Mouse (Mus musculus) neural tube, embryonic 11.5 days (tissue): Measurements from ENCODE around the gene Ddx31. TPM values are rescaled to one million over a fixed set of nuclear protein-coding genes. Genes with fewer than 3 reads are reported as not detected.
A peak's percentile ranks its signal among the peaks of the same experiment; 100 is the strongest.

ENCODE experiments used
- ATAC-seq: fragments of 200-750 bp; cut with Nextera tagmentation; 2 replicates; pipeline ENCODE4 v1.8.0; 2017; ENCODE audit warnings: moderate number of reproducible peaks, mild to moderate bottlenecking, moderate TSS enrichment, moderate library complexity; ENCODE audit not compliant: insufficient read depth, low FRiP score, low TSS enrichment
- DNase-seq: peaks from one replicate; pipeline ENCODE4 v3.0.0-alpha.2; 2015; ENCODE audit warnings: low spot score
- H3K27ac ChIP-seq: fragments of 300-500 bp; sonication (generic); 2 replicates; pipeline ENCODE4 v1.5.1; 2014; ENCODE audit warnings: low read depth, mild to moderate bottlenecking, low read length
- H3K27me3 ChIP-seq: fragments of 300-500 bp; sonication (generic); 2 replicates; pipeline ENCODE4 v1.6.1; 2014; ENCODE audit warnings: mild to moderate bottlenecking, low read length, mixed read lengths; ENCODE audit not compliant: control insufficient read depth, insufficient read depth
- H3K36me3 ChIP-seq: fragments of 300-500 bp; sonication (generic); 2 replicates; pipeline ENCODE4 v1.6.1; 2014; ENCODE audit warnings: mild to moderate bottlenecking, low read length, moderate library complexity, mixed read lengths; ENCODE audit not compliant: control insufficient read depth, insufficient read depth
- H3K4me1 ChIP-seq: fragments of 300-500 bp; sonication (generic); 2 replicates; pipeline ENCODE4 v1.6.1; 2014; ENCODE audit warnings: low read length, mixed read lengths; ENCODE audit not compliant: control insufficient read depth, insufficient read depth
- H3K4me2 ChIP-seq: fragments of 300-500 bp; sonication (generic); 2 replicates; pipeline ENCODE4 v1.6.1; 2014; ENCODE audit warnings: low read depth, mild to moderate bottlenecking, moderate library complexity
- H3K4me3 ChIP-seq: fragments of 300-500 bp; sonication (generic); 2 replicates; pipeline ENCODE4 v1.5.1; 2014; ENCODE audit warnings: low read depth, low read length
- H3K9ac ChIP-seq: fragments of 300-500 bp; sonication (generic); 2 replicates; pipeline ENCODE4 v1.6.1; 2014; ENCODE audit warnings: mild to moderate bottlenecking, low read length
- H3K9me3 ChIP-seq: fragments of 300-500 bp; sonication (generic); 2 replicates; pipeline ENCODE4 v1.6.1; 2016; ENCODE audit warnings: low read length; ENCODE audit not compliant: control insufficient read depth
- WGBS: fragments of 180-500 bp; shearing (Covaris S2); extraction: QIAGEN DNeasy Blood & Tissue Kit; methylation state at CpG from one replicate; pipeline ENCODE4 v1.1.7; 2014; 5-methylcytosine and 5-hydroxymethylcytosine counted together
- polyA plus RNA-seq: library from polyadenylated mRNA; unstranded; fragments of >200 nt; fragmentation: Nextera tagmentation; extraction: Ambion mirVana; gene quantifications from 2 replicates; pipeline ENCODE4 v1.2.1, GENCODE M21; 2014

Ddx31 gene
- polyA plus RNA-seq, 1 experiment from 2014 or later: 20.5 TPM

- peak overlapping the region; percentile 22 for H3K4me2 ChIP-seq
Observed at GRCm38 (mm10) chr2:28912039-28912700, 72.0 kb downstream of the Ddx31 start.

DNA sequence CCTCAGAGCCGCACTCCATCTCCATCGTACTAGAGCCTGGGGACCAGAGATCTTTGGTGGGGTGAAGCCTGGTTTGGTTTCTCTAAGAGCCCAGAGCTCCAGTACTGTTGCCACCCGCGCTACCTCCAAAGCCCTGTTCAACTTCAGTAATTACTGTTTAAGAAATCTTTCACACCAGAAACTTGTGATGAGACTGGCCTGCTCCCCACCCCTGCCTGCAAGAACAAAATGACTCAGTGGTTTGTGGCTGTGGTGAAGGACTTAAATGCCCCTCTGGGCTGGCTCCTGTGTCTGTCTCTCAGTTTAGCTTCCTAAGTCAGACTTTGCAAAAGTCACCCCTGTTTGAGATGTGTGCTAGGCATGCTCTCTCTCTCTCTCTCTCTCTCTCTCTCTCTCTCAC lies 72.8 kb downstream of the Ddx31 start:
- Histone ChIP-seq H3K27me3 (peaks cover 99% of the 10 kb centered on the region), H3K9me3 (no peaks in the 10 kb centered on the region), H3K9ac (no peak overlapping the region), H3K4me3 (peak overlapping the region; percentile 23; the same call in 1 of the 2 replicates), H3K36me3 (no peaks in the 10 kb centered on the region), H3K27ac (no peak overlapping the region), H3K4me2 (no peak overlapping the region; the same call in 1 of the 2 replicates), H3K4me1 (peaks cover 27% of the 10 kb centered on the region)
- WGBS: 0% methylated on average over 4 of the region's 4 CpGs
- peak; percentile 34 for DNase-seq
- ATAC-seq: no peak

More at GRCm38 (mm10) chr2:28912039-28912700, 72.0 kb downstream of the Ddx31 start:
- Histone ChIP-seq H3K4me1 (peaks cover 26% of the 10 kb centered on the region), H3K27ac (no peak overlapping the region), H3K9ac (no peak overlapping the region; the same call in 1 of the 2 replicates), H3K36me3 (no peaks in the 10 kb centered on the region), H3K9me3 (no peaks in the 10 kb centered on the region), H3K4me3 (peak overlapping the region; percentile 23), H3K27me3 (peaks cover 98% of the 10 kb centered on the region)
- DNase-seq (peak; percentile 52), ATAC-seq (no peak)
- WGBS: under 1% methylated on average over 33 of the region's 33 CpGs

- Histone ChIP-seq H3K27me3 (peaks cover 98% of the 10 kb centered on the region), H3K4me1 (peaks cover 15% of the 10 kb centered on the region), H3K9ac (no peak overlapping the region), H3K9me3 (no peaks in the 10 kb centered on the region), H3K27ac (no peak overlapping the region), H3K4me3 (peak overlapping the region; percentile 13), H3K36me3 (no peaks in the 10 kb centered on the region), H3K4me2 (no peak overlapping the region)
- no peak for DNase-seq
- no peak for ATAC-seq
- WGBS: 6% methylated on average over 2 of the region's 2 CpGs
Observed at GRCm38 (mm10) chr2:28914121-28914520, 73.9 kb downstream of the Ddx31 start.

GRCm38 (mm10) chr2:28915104-28915738 lies 75.0 kb downstream of the Ddx31 start:
- Histone ChIP-seq H3K4me2 (no peak overlapping the region), H3K27me3 (peaks cover 94% of the 10 kb centered on the region), H3K27ac (no peak overlapping the region), H3K4me3 (peak overlapping the region; percentile 26), H3K9ac (no peak overlapping the region), H3K4me1 (peaks cover 11% of the 10 kb centered on the region), H3K36me3 (no peaks in the 10 kb centered on the region), H3K9me3 (no peaks in the 10 kb centered on the region)
- DNase-seq: no peak
- 1% methylated on average over 22 of the region's 22 CpGs for WGBS
- no peak for ATAC-seq

DNA sequence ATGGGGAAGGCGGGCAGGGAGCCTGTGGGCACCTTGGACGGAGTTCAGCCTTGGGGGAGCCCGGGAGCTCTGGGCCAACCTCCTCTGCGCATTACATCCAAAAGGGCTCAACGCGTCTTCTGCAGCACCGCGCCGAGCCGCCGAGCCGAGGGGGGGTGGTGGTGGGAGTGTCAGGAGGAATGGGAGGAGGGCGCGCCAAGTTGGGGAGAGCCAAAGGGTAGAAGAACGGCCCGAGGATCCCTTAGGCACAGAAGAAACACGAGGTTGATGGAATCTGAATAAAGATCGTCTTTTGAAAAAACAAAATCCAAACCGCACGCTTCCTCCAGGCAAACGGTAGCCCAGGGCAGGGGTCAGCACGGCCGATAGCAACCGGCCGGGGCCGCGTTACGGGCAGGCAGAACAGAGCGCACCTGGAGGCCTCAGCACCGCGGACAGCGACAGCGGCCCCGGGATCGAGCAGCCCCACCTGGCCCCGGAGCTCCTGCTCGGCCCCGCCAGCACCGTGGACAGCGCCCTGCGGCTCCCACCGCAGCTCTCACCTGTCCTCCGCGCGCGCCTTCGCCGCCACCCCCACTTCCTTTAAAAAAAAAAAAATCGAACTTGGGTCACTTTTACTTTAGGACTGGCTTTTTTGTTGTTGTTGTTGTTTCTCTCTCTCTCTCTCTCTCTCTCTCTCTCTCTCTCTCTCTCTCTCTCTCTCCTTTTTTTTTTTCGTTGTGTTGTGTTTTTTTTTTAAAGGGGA lies 75.7 kb downstream of the Ddx31 start:
- no peak overlapping the region for H3K27ac ChIP-seq
- H3K4me3 ChIP-seq: peak overlapping the region; percentile 26
- no peaks in the 10 kb centered on the region for H3K36me3 ChIP-seq
- ATAC-seq: no peak
- H3K9ac ChIP-seq: no peak overlapping the region
- whole genome bisulfite sequencing: under 1% methylated on average over 49 of the region's 50 CpGs
- H3K27me3 ChIP-seq: peaks cover 92% of the 10 kb centered on the region
- peak; percentile 68 for DNase-seq
- H3K9me3 ChIP-seq: no peaks in the 10 kb centered on the region
- no peak overlapping the region for H3K4me2 ChIP-seq
- H3K4me1 ChIP-seq: peaks cover 11% of the 10 kb centered on the region

GRCm38 (mm10) chr2:28916513-28916865 lies 76.3 kb downstream of the Ddx31 start, which contains the start of gene Barhl1:
Barhl1 (minus strand) TSS chr2:28916668.
- ATAC-seq (no peak), DNase-seq (peak; percentile 24)
- Histone ChIP-seq H3K9ac (0 out of 2 replicates have a peak within 1 kb of the TSS, but pooled peaks have one; percentile 18), H3K36me3 (no peaks in the 10 kb centered on the region), H3K9me3 (no peaks in the 10 kb centered on the region), H3K4me3 (peak within 1 kb of the TSS; percentile 29), H3K27me3 (peaks cover 89% of the 10 kb centered on the region), H3K4me1 (peaks cover 10% of the 10 kb centered on the region), H3K4me2 (peak within 1 kb of the TSS; percentile 45), H3K27ac (0 out of 2 replicates have a peak within 1 kb of the TSS, but pooled peaks have one; percentile 8)
- whole genome bisulfite sequencing: under 1% methylated on average over 18 of the region's 18 CpGs

DNA sequence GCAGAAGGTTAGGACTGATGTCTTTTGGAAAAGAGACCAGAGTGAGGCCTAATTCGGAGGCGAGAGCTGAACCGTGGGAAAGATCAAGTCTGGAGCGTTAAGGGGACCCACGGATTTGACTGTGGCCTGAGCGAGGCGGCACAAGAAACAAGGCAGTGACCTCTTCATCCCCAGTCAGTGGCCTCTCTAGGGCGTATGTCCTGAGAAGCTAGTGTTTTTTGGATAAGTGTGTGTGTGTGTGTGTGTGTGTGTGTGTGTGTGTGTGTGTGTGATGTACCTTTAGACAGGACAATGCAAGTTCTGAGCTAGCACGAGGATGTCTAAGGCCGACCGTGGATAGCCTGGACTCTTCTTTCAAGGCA lies 76.9 kb downstream of the Ddx31 start:
- Histone ChIP-seq H3K9me3 (no peaks in the 10 kb centered on the region), H3K27ac (no peak overlapping the region), H3K4me1 (peaks cover 7% of the 10 kb centered on the region), H3K9ac (0 out of 2 replicates have a peak overlapping the region, but pooled peaks have one; percentile 18), H3K36me3 (no peaks in the 10 kb centered on the region), H3K4me2 (peak overlapping the region; percentile 45), H3K27me3 (peaks cover 89% of the 10 kb centered on the region), H3K4me3 (peak overlapping the region; percentile 29; the same call in 1 of the 2 replicates)
- DNase-seq (peak; percentile 32), ATAC-seq (no peak)
- 2% methylated on average over 11 of the region's 11 CpGs for WGBS

DNA sequence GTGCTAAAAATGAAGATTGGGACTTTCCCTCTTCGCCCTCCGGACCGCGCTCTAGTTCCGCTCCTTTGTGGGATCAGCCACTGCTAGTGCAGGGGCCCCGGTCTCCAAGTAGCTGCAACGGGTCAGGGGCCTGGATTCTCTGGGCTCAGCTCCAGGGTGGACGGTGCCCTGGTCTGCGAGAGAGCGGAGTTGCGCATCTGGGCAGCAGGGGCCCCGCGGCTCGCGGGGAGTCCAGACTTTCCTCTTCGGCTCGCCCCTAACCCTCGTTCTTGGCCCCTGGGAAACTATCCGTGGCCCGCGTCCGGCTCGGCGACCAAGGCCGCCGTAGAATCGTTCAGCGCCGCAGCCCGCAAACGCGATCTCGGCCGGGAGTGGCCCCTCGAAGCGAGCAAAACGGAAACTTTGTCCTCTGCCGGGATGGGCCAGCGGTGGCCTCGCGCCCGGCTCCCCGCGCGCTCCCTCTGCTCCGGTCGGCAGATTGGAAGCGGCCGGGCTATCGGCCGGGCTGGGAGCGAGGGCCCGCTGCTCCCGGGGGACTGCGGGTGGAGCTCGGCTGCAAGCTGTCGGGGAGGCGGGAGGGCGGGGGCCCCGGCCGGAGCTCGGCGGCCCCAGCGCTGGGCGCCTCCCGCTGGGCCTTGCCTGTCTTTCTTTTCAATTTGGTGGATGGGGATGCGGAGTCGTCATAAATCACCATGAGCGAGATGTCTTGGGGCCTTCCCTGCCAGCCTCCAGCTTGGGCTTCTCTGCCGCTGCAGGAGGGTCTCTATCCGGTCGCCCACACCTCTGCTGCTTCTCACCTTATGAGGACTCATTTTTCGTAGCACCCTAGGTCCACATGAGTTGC lies 77.5 kb downstream of the Ddx31 start:
- under 1% methylated on average over 72 of the region's 73 CpGs for WGBS
- peaks cover 7% of the 10 kb centered on the region for H3K4me1 ChIP-seq
- peaks cover 89% of the 10 kb centered on the region for H3K27me3 ChIP-seq
- 0 out of 2 replicates have a peak overlapping the region, but pooled peaks have one; percentile 18 for H3K9ac ChIP-seq
- DNase-seq (peak; percentile 73), ATAC-seq (peak; percentile 53; the same call in 1 of the 2 replicates)
- H3K9me3 ChIP-seq: no peaks in the 10 kb centered on the region
- 0 out of 2 replicates have a peak overlapping the region, but pooled peaks have one; percentile 8 for H3K27ac ChIP-seq
- no peaks in the 10 kb centered on the region for H3K36me3 ChIP-seq
- peak overlapping the region; percentile 29 for H3K4me3 ChIP-seq
- H3K4me2 ChIP-seq: peak overlapping the region; percentile 45
